12 mouse cellular contexts compared by ENCODE assay signal in genomic region chr7:49504297-49504696, GRCm38 (mm10).
DNase-seq lines count a peak whose midpoint lies in the region; ATAC-seq and TF ChIP-seq lines count a peak whose summit lies in the region.
"Had no signal": no experiment of that assay in that cellular context is flagged by ENCODE, and none has a peak within 500 bp of the region (broad histone marks: within the 10 kb centered on the region; RNA-seq: fewer than 3 reads in every experiment).

No protein-coding gene starts in this region.

- no peaks in the 10 kb centered on the region for H3K27me3 ChIP-seq in kidney, embryonic 15.5 days
- H3K27me3 ChIP-seq in hindbrain, embryonic 12.5 days = no peaks in the 10 kb centered on the region
- H3K27me3 ChIP-seq in liver, postnatal 0 days (ENCODE audit: insufficient read depth, low read length) = no peaks in the 10 kb centered on the region
- H3K27me3 ChIP-seq: embryonic facial prominence, embryonic 15.5 days had no signal

- H3K9me3 ChIP-seq in kidney, embryonic 15.5 days (replicated peaks) = no peaks in the 10 kb centered on the region
- no peaks in the 10 kb centered on the region for H3K9me3 ChIP-seq in hindbrain, embryonic 12.5 days (replicated peaks)
- no peaks in the 10 kb centered on the region for H3K9me3 ChIP-seq in liver, postnatal 0 days (ENCODE audit: low read length)
- H3K9me3 ChIP-seq: embryonic facial prominence, embryonic 15.5 days had no signal

- H3K36me3 ChIP-seq in kidney, embryonic 15.5 days = no peaks in the 10 kb centered on the region
- H3K36me3 ChIP-seq in hindbrain, embryonic 12.5 days = no peaks in the 10 kb centered on the region
- H3K36me3 ChIP-seq in liver, postnatal 0 days (replicated peaks; ENCODE audit: insufficient read depth, low read length) = no peaks in the 10 kb centered on the region; the same call in 1 of the 2 replicates
- H3K36me3 ChIP-seq: embryonic facial prominence, embryonic 15.5 days had no signal

- peaks cover 41% of the 10 kb centered on the region for H3K4me1 ChIP-seq in kidney, embryonic 15.5 days
- H3K4me1 ChIP-seq in hindbrain, embryonic 12.5 days = peaks cover 22% of the 10 kb centered on the region
- H3K4me1 ChIP-seq in liver, postnatal 0 days (ENCODE audit: insufficient read depth) = peaks cover 22% of the 10 kb centered on the region

- no peak for TF ChIP-seq CTCF in liver, postnatal 0 days (IDR thresholded peaks at IDR 0.05; ENCODE audit: low read depth)

- intact Hi-C loops in left cerebral cortex, postnatal 14 days (cut with DNase I) = no loop called here

- no peak for TF ChIP-seq EP300 in liver, postnatal 0 days (IDR thresholded peaks at IDR 0.05; ENCODE audit: low read depth)

- H3K4me2 ChIP-seq in kidney, embryonic 15.5 days = no peak overlapping the region
- H3K4me2 ChIP-seq in hindbrain, embryonic 12.5 days (replicated peaks) = peak overlapping the region; percentile 18; the same call in 1 of the 2 replicates
- H3K4me2 ChIP-seq in liver, postnatal 0 days (ENCODE audit: low read depth, low read length) = no peak overlapping the region
- H3K4me2 ChIP-seq: embryonic facial prominence, embryonic 15.5 days; lung, embryonic 14.5 days had no signal

- no peak for DNase-seq in kidney, postnatal 14 days
- no peak for DNase-seq in liver, postnatal 0 days
- peak; percentile 15 for DNase-seq in retina, adult 2 months (ENCODE audit: low read depth, low spot score)
- DNase-seq in left cerebral cortex, postnatal 14 days (ENCODE audit: low spot score in 2 of 2) = no peak
- no peak for DNase-seq in layer of hippocampus, postnatal 14 days (ENCODE audit: low spot score in 2 of 2)
- DNase-seq: cerebellum, adult 18-20 months; gastrocnemius, postnatal 36 days; layer of hippocampus, postnatal 36 days; lung, embryonic 14.5 days had no signal

- ATAC-seq in kidney, embryonic 15.5 days (replicated peaks; ENCODE audit: low FRiP score) = no peak
- ATAC-seq in hindbrain, embryonic 12.5 days (ENCODE audit: low FRiP score) = peak; percentile 65
- ATAC-seq in liver, postnatal 0 days = no peak

- no peak overlapping the region for H3K4me3 ChIP-seq in kidney, embryonic 15.5 days (replicated peaks)
- H3K4me3 ChIP-seq in hindbrain, embryonic 12.5 days = no peak overlapping the region
- no peak overlapping the region for H3K4me3 ChIP-seq in liver, postnatal 0 days (ENCODE audit: low read depth, low read length)
- H3K4me3 ChIP-seq: embryonic facial prominence, embryonic 15.5 days had no signal

- WGBS in kidney, embryonic 15.5 days = 13% methylated on average over 3 of the region's 3 CpGs
- WGBS in hindbrain, embryonic 12.5 days = 10% methylated on average over 3 of the region's 3 CpGs
- WGBS in liver, postnatal 0 days (ENCODE audit: insufficient replicate concordance) = 36% methylated on average over 3 of the region's 3 CpGs

- no peak overlapping the region for H3K9ac ChIP-seq in kidney, embryonic 15.5 days
- no peak overlapping the region for H3K9ac ChIP-seq in hindbrain, embryonic 12.5 days
- no peak overlapping the region for H3K9ac ChIP-seq in liver, postnatal 0 days (replicated peaks)
- H3K9ac ChIP-seq: embryonic facial prominence, embryonic 15.5 days; lung, embryonic 14.5 days had no signal

- peak overlapping the region; percentile 66 for H3K27ac ChIP-seq in kidney, embryonic 15.5 days
- peak overlapping the region; percentile 67 for H3K27ac ChIP-seq in hindbrain, embryonic 12.5 days
- peak overlapping the region; percentile 79 for H3K27ac ChIP-seq in liver, postnatal 0 days (ENCODE audit: low read depth)
- H3K27ac ChIP-seq: embryonic facial prominence, embryonic 15.5 days had no signal
